Mouse (Mus musculus) layer of hippocampus, postnatal 36 days (tissue): Measurements from ENCODE around the gene Hypk. TPM values are rescaled to one million over a fixed set of nuclear protein-coding genes. Genes with fewer than 3 reads are reported as not detected.

Experiments used
- DNase-seq, 2 experiments: peaks; one replicate each; pipeline ENCODE4 v3.0.0; 2022
- total RNA-seq, 2 experiments: library from RNA; stranded (reverse); gene quantifications; 2 replicates each; pipeline ENCODE4 v1.2.3; 2021

The Hypk gene
- total RNA-seq = 10 to 100 TPM; 17.3 to 19.6 TPM

- DNase-seq = no peak
Measured at GRCm38 (mm10) chr2:121452990-121453389, at the start of gene Hypk. Gene Hypk, plus strand, starts transcription at chr2:121453290.

GRCm38 (mm10) chr2:121403296-121403695 is 49.8 kb upstream of the Hypk start:
- no peak for DNase-seq

- no peak for DNase-seq
Measured at GRCm38 (mm10) chr2:121408160-121408559, 44.9 kb upstream of the Hypk start.

- DNase-seq = peak in 1 of 2 experiments; percentile 8
Measured at GRCm38 (mm10) chr2:121412843-121413386, 40.2 kb upstream of the Hypk start.

GRCm38 (mm10) chr2:121413387-121414042 is 39.6 kb upstream of the Hypk start, which contains the start of the genes Pdia3 and Catsper2:
Gene Pdia3, plus strand, starts transcription at chr2:121413775.
Gene Catsper2, minus strand, starts transcription at chr2:121413792.
- DNase-seq = peak; percentile 98

GRCm38 (mm10) chr2:121414139-121414685 is 38.9 kb upstream of the Hypk start:
- DNase-seq = peak in 1 of 2 experiments; percentile 15

- no peak for DNase-seq
Measured at GRCm38 (mm10) chr2:121415103-121415502, 38.0 kb upstream of the Hypk start.

GRCm38 (mm10) chr2:121415591-121415990 is 37.5 kb upstream of the Hypk start:
- DNase-seq = no peak

GRCm38 (mm10) chr2:121416356-121416755 is 36.7 kb upstream of the Hypk start:
- DNase-seq = no peak

- DNase-seq = no peak
Measured at GRCm38 (mm10) chr2:121418476-121418875, 34.6 kb upstream of the Hypk start.

GRCm38 (mm10) chr2:121423166-121423565 is 29.9 kb upstream of the Hypk start:
- DNase-seq = no peak

GRCm38 (mm10) chr2:121425890-121426289 is 27.2 kb upstream of the Hypk start:
- DNase-seq = no peak

- DNase-seq = no peak
Measured at GRCm38 (mm10) chr2:121434854-121435253, 18.2 kb upstream of the Hypk start.

GRCm38 (mm10) chr2:121439746-121440145 is 13.3 kb upstream of the Hypk start:
- DNase-seq = no peak

- no peak for DNase-seq
Measured at GRCm38 (mm10) chr2:121440834-121441605, 12.1 kb upstream of the Hypk start.

- no peak for DNase-seq
Measured at GRCm38 (mm10) chr2:121441800-121442199, 11.3 kb upstream of the Hypk start.

- no peak for DNase-seq
Measured at GRCm38 (mm10) chr2:121442259-121443067, 10.6 kb upstream of the Hypk start.

- no peak for DNase-seq
Measured at GRCm38 (mm10) chr2:121443068-121443349, 10.1 kb upstream of the Hypk start.

GRCm38 (mm10) chr2:121444178-121444577 is 8.9 kb upstream of the Hypk start, which contains the start of gene Ell3:
Gene Ell3, minus strand, starts transcription at chr2:121444278.
- no peak for DNase-seq

GRCm38 (mm10) chr2:121445117-121445516 is 8.0 kb upstream of the Hypk start:
- no peak for DNase-seq

- no peak for DNase-seq
Measured at GRCm38 (mm10) chr2:121446506-121446905, 6.6 kb upstream of the Hypk start.

- no peak for DNase-seq
Measured at GRCm38 (mm10) chr2:121447006-121447405, 6.1 kb upstream of the Hypk start.
